Mouse (Mus musculus) thymus, adult 2 months (tissue): ENCODE measurements around the gene H2-M10.6. TPM values are rescaled to one million over a fixed set of nuclear protein-coding genes. Genes with fewer than 3 reads are reported as not detected.
"Not testable (repeated sequence)": the region's sequence is repeated elsewhere in the genome, so short reads cannot be mapped to it uniquely, and the experiment has no call there.

ENCODE experiments used
- DNase-seq: peaks from one replicate; pipeline ENCODE4 v3.0.0; 2021
- H3K27ac ChIP-seq: fragments of 200-500 bp; 2 replicates; pipeline ENCODE4 v1.5.1; 2012; ENCODE audit warnings: low read length, control low read depth; ENCODE audit not compliant: control insufficient read depth, insufficient read depth
- H3K27me3 ChIP-seq: fragments of 200-500 bp; 2 replicates; pipeline ENCODE4 v1.6.1; 2012; ENCODE audit warnings: mild to moderate bottlenecking, low read length, moderate library complexity, mixed read lengths; ENCODE audit not compliant: control insufficient read depth, insufficient read depth
- H3K36me3 ChIP-seq: fragments of 200-500 bp; 2 replicates; pipeline ENCODE4 v1.6.1; 2012; ENCODE audit warnings: mild to moderate bottlenecking, low read length, moderate library complexity; ENCODE audit not compliant: control insufficient read depth, insufficient read depth
- H3K4me1 ChIP-seq: fragments of 200-500 bp; replicated peaks from 2 replicates; pipeline ENCODE4 v1.6.1; 2012; ENCODE audit warnings: low read length; ENCODE audit not compliant: control insufficient read depth, insufficient read depth
- H3K4me3 ChIP-seq: fragments of 200-500 bp; 2 replicates; pipeline ENCODE4 v1.5.1; 2012; ENCODE audit warnings: mild to moderate bottlenecking, low read length, control low read depth, moderate library complexity; ENCODE audit not compliant: control insufficient read depth, insufficient read depth
- CTCF ChIP-seq: fragments of 200-500 bp; IDR thresholded peaks from 2 replicates; pipeline ENCODE4 v1.5.1; 2012; ENCODE audit warnings: mild to moderate bottlenecking, control low read depth, low read length, moderate library complexity, borderline replicate concordance; ENCODE audit not compliant: control insufficient read depth, poor library complexity, insufficient read depth; ENCODE audit errors: extremely low read depth
- POLR2A ChIP-seq: fragments of 200-500 bp; IDR thresholded peaks from 2 replicates; pipeline ENCODE4 v1.6.1; 2012; ENCODE audit warnings: mild to moderate bottlenecking, low read length, control low read depth, moderate library complexity; ENCODE audit not compliant: control insufficient read depth, poor library complexity, insufficient read depth; ENCODE audit errors: extremely low read depth
- WGBS: fragments of 180-500 bp; shearing (Covaris S2); methylation state at CpG from one replicate; pipeline ENCODE4 v1.1.7; 2018; 5-methylcytosine and 5-hydroxymethylcytosine counted together
- polyA plus RNA-seq: library from polyadenylated mRNA; depleted of rRNA; stranded (reverse); fragments of >200 nt; gene quantifications from 2 replicates; pipeline ENCODE4 v1.2.3, GENCODE M21; 2012

H2-M10.6 gene
- polyA plus RNA-seq, 1 experiment, result not detected

DNA sequence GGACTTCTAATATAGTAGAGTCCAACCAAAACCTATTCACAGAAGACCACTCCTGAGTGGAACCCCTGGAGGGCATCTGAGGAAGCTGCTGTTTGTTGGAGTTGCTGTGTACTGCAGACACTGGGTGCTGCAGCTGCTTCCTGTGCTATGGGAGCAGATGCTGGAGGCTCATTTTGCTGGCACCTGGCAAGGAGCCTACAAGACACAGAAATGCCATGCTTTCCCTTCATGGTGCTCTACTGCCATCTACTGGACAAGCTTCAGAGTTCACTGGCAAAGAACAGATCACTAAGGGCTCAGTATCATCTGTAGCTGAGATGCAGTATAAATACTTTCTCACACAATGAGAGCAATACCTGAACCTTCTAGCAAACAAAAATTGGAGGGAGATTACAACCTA is 23.2 kb upstream of the H2-M10.6 start:
- H3K4me3 ChIP-seq, H3K4me1 ChIP-seq, H3K36me3 ChIP-seq, H3K27ac ChIP-seq, H3K27me3 ChIP-seq: not testable (repeated sequence)
- DNase-seq, result peak; percentile 70
- peak; percentile 22; the same call in 1 of the 2 replicates for TF ChIP-seq CTCF

DNA sequence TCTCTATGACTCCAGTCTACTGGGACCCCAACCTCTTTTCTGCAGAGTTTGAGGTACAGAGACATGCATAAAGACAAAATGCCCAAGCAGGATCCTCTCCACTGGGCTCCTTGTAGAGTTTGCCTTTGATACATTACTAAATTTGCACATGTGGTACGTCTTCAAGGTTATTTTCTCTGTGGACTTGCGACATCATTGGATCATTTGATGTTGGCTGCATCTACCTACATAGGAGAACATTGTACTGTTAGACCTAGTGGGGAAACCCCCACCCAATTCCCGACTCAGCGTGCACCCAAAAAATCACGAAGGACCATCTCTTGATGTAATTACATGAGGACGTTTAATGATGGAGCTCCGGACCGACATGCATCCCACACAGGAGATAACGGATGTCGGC is 12.5 kb upstream of the H2-M10.6 start:
- H3K4me3 ChIP-seq, result no peak overlapping the region
- H3K27me3 ChIP-seq, result no peaks in the 10 kb centered on the region
- WGBS, result 93% methylated on average over 10 of the region's 10 CpGs
- no peak overlapping the region for H3K27ac ChIP-seq
- no peak for DNase-seq
- no peaks in the 10 kb centered on the region for H3K36me3 ChIP-seq
- no peaks in the 10 kb centered on the region for H3K4me1 ChIP-seq
- TF ChIP-seq POLR2A, result no peak
- TF ChIP-seq CTCF, result no peak

DNA sequence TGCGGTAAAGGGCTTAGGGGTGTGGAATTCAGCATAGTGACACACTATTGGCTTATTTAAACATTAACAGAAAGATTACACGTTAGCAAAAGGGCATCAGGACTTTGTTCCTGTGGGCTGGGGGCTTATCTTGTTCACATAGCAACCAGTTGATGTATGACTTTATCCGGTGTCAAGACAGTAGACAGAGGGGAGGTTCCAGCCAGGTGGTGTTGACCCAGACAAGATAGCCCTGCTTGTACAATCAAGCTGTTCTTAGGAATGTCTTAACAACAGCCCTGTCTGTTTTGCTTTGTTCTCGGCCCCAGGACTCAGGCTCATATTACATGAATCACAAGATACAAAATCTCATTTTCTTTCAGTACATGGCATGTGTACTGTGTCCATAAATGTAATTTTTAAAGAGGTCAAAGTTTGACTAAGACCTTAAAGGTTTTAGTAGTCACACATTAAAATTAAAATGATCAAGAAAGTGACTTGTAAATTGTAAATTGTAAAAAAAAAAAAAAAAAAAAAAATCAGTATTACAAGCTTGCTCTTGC is 12.0 kb upstream of the H2-M10.6 start:
- 88% methylated on average over 4 of the region's 4 CpGs for WGBS

DNA sequence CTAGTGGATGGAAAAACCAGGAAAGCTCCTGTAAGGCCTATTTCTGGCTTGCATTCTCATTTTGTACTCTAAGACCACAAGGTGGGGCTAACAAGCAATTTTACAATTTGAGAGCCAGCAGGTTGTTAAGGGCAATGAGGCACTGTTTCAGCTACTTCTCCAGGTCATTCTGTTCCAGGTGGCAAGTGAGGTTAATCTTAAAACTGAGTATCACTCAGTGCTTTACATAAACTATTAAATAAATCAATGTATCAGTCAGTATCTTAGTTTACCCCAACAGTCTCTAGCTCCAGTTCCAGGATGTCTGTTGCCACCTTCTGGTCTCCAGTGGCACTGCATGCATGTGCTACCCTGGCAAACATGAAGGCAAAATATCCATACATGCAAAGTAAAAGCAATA is 12.0 kb downstream of the H2-M10.6 start:
- Histone ChIP-seq H3K27ac (no peak overlapping the region), H3K27me3 (no peaks in the 10 kb centered on the region), H3K4me1 (no peaks in the 10 kb centered on the region), H3K36me3 (no peaks in the 10 kb centered on the region), H3K4me3 (no peak overlapping the region)
- peak; percentile 68 for DNase-seq
- no peak for TF ChIP-seq POLR2A
- TF ChIP-seq CTCF, result no peak

More for the DNA sequence above, 12.0 kb upstream of the H2-M10.6 start:
- H3K36me3 ChIP-seq, H3K27me3 ChIP-seq, H3K4me1 ChIP-seq, H3K4me3 ChIP-seq, H3K27ac ChIP-seq, DNase-seq: not testable (repeated sequence)

DNA sequence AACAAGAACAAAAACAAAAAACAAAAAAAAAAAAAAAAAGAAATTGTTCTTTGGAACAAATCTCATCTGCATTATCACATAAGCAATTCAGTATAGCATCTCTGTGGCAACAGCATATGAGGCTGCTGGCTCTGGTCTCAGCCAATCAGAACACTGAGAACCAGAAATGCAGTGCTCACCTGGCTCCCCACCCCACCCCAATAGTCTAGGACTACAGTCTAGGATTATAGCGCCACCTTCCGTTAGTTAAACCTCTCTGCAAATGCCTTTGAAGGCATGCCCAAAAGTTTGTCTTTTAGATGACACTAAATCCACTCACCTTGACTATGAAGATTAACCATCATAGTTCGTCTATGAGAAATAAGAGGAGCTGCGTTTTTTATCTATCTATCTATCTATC is 13.6 kb downstream of the H2-M10.6 start:
- no peaks in the 10 kb centered on the region for H3K4me1 ChIP-seq
- DNase-seq, result peak; percentile 18
- H3K27me3 ChIP-seq, result no peaks in the 10 kb centered on the region
- H3K36me3 ChIP-seq, result no peaks in the 10 kb centered on the region
- no peak overlapping the region for H3K4me3 ChIP-seq
- 15% methylated on average over 4 of the region's 4 CpGs for whole genome bisulfite sequencing
- TF ChIP-seq POLR2A (no peak), CTCF (no peak)
- H3K27ac ChIP-seq, result no peak overlapping the region

DNA sequence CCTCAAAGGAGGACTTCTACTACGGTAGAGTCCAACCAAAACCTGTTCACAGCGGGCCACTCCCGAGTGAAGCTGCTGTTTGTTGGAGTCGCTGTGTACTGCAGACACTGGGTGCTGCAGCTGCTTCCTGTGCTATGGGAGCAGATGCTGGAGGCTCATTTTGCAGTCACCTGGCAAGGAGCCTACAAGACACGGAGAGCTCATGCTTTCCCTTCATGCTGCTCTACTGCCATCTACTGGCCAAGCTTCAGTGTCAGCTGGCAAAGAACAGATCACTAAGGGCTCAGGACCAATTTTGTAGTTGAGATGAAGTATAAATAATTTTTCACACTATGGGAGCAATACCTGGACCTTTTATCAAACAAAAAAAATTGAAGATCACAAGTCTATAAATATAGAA is 14.0 kb downstream of the H2-M10.6 start:
- peak; percentile 86 for DNase-seq
- WGBS, result 2% methylated on average over 5 of the region's 5 CpGs
- not testable (repeated sequence) for H3K36me3 ChIP-seq, H3K27me3 ChIP-seq, H3K4me1 ChIP-seq, H3K27ac ChIP-seq, H3K4me3 ChIP-seq
- peak; percentile 43; the same call in 1 of the 2 replicates for TF ChIP-seq CTCF

DNA sequence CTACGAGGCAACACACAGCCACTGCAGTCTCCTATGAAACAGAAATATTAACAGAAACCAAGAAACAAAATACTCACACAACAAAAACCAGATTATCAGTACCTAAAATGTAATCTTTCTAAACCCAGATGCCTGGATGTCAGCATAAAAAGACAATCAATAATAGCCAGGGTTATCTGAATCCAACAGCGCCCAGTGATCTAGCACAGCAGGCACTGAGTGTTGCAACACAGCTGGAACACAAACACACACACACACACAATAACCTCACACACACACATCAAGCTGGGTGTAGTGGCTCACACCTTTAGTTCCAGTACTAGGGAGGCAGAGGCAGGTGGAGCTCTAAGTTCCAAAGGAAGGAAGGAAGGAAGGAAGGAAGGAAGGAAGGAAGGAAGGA is 16.5 kb downstream of the H2-M10.6 start:
- Histone ChIP-seq H3K27ac (no peak overlapping the region), H3K4me3 (no peak overlapping the region), H3K27me3 (no peaks in the 10 kb centered on the region), H3K36me3 (no peaks in the 10 kb centered on the region), H3K4me1 (no peaks in the 10 kb centered on the region)
- DNase-seq, result no peak
- TF ChIP-seq POLR2A, result no peak
- no peak for TF ChIP-seq CTCF
- WGBS, result 94% methylated on average over 2 of the region's 2 CpGs
